Mouse (Mus musculus): Measurements from ENCODE around the gene Tmem106b. TPM values are rescaled to one million over a fixed set of nuclear protein-coding genes. Genes with fewer than 3 reads are reported as not detected.

The Tmem106b gene
- polyA plus RNA-seq (2014; fragmentation: Illumina TruSeq; extraction: RNeasy Lipid Tissue Mini Kit (QIAGEN cat#74804); ENCODE audit: low read depth, low replicate concordance), result 586 TPM

GRCm38 (mm10) chr6:13069302-13070146 is at the start of gene Tmem106b:
Tmem106b (plus strand) TSS chr6:13069759.

Other genes with a start within 250 kb of the Tmem106b start
- not detected for gene Vwde, start 155.2 kb downstream of the Tmem106b start, polyA plus RNA-seq (2014; fragmentation: Illumina TruSeq; extraction: RNeasy Lipid Tissue Mini Kit (QIAGEN cat#74804); ENCODE audit: low read depth, low replicate concordance)

Data from kidney, adult 10 weeks (tissue).